Mouse (Mus musculus) spleen, adult 2 months (tissue): ENCODE measurements around the gene Xpnpep2. TPM values are rescaled to one million over a fixed set of nuclear protein-coding genes. Genes with fewer than 3 reads are reported as not detected.

Experiments used
- DNase-seq, 2 experiments: peaks; one replicate each; pipeline versions ENCODE4 v3.0.0 to v3.0.0-alpha.2; 2012 to 2021; ENCODE audit warnings: low spot score in 2 of 2, low read depth in 1 of 2
- H3K27ac ChIP-seq: fragments of 200-500 bp; 2 replicates; pipeline ENCODE4 v1.5.1; 2012; ENCODE audit warnings: low read length, inconsistent platforms; ENCODE audit not compliant: insufficient read depth
- H3K27me3 ChIP-seq: fragments of 200-500 bp; 2 replicates; pipeline ENCODE4 v1.6.1; 2012; ENCODE audit warnings: mild to moderate bottlenecking, moderate library complexity, low read length, inconsistent platforms; ENCODE audit not compliant: control insufficient read depth, insufficient read depth
- H3K36me3 ChIP-seq: fragments of 200-500 bp; 2 replicates; pipeline ENCODE4 v1.6.1; 2012; ENCODE audit warnings: mild to moderate bottlenecking, low read length, inconsistent platforms; ENCODE audit not compliant: control insufficient read depth, insufficient read depth
- H3K4me1 ChIP-seq: fragments of 200-500 bp; 2 replicates; pipeline ENCODE4 v1.6.1; 2011; ENCODE audit warnings: inconsistent platforms; ENCODE audit not compliant: control insufficient read depth, insufficient read depth, insufficient read length
- H3K4me3 ChIP-seq: fragments of 200-500 bp; 2 replicates; pipeline ENCODE4 v1.5.1; 2011; ENCODE audit warnings: mild to moderate bottlenecking, inconsistent platforms; ENCODE audit not compliant: insufficient read depth, insufficient read length; ENCODE audit errors: extremely low read depth
- CTCF ChIP-seq: fragments of 200-500 bp; IDR thresholded peaks from 2 replicates; pipeline ENCODE4 v1.5.1; 2011; ENCODE audit warnings: mild to moderate bottlenecking, inconsistent platforms; ENCODE audit not compliant: insufficient read depth, insufficient read length, insufficient replicate concordance; ENCODE audit errors: extremely low read depth
- POLR2A ChIP-seq: fragments of 200-500 bp; IDR thresholded peaks from 2 replicates; pipeline ENCODE4 v1.6.1; 2011; ENCODE audit warnings: low read depth, low read length, inconsistent platforms
- WGBS: fragments of 180-500 bp; shearing (Covaris S2); methylation state at CpG from one replicate; pipeline ENCODE4 v1.1.7; 2018; 5-methylcytosine and 5-hydroxymethylcytosine counted together
- polyA plus RNA-seq: library from polyadenylated mRNA; depleted of rRNA; stranded (reverse); fragments of >200 nt; gene quantifications from 2 replicates; pipeline ENCODE4 v1.2.3, GENCODE M21; 2012; rRNA removed

Gene Xpnpep2
- polyA plus RNA-seq, 1 experiment: 0.08 TPM

DNA sequence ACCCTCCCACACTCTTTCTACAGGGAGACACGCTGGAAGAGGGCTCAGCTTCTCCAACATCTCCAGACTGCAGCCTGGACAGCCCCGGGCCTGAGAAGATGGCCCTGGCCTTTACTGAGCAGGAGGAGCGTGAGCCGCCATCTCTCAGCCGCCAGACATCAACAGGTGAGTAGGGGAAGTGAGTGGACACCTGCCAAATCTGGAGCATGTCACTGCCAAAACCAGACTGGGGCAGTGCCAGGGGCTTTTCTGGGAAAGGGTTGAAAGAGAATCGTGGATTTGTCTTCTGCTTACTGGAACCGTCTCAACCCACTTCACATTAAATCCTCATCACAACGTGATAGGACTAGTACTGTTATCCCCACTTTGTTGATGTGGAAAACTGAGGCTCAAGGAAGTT lies 48.9 kb downstream of the Xpnpep2 start:
- 87% methylated on average over 8 of the region's 8 CpGs for WGBS
- no peaks in the 10 kb centered on the region for H3K27me3 ChIP-seq
- H3K4me1 ChIP-seq: peaks cover 9% of the 10 kb centered on the region
- H3K27ac ChIP-seq: no peak overlapping the region
- TF ChIP-seq CTCF: no peak
- TF ChIP-seq POLR2A: no peak
- H3K36me3 ChIP-seq: peaks cover 57% of the 10 kb centered on the region
- DNase-seq: no peak
- H3K4me3 ChIP-seq: no peak overlapping the region

GRCm38 (mm10) chrX:48158229-48158919 lies 49.8 kb downstream of the Xpnpep2 start:
- 88% methylated on average over 11 of the region's 11 CpGs for WGBS
- Histone ChIP-seq H3K27ac (no peak overlapping the region; the same call in 1 of the 2 replicates), H3K4me3 (no peak overlapping the region), H3K4me1 (peaks cover 2% of the 10 kb centered on the region; the same call in 1 of the 2 replicates), H3K27me3 (no peaks in the 10 kb centered on the region), H3K36me3 (peaks cover 57% of the 10 kb centered on the region)
- TF ChIP-seq POLR2A: no peak
- no peak for TF ChIP-seq CTCF
- no peak for DNase-seq

- Histone ChIP-seq H3K27me3 (no peaks in the 10 kb centered on the region), H3K4me3 (no peak overlapping the region), H3K27ac (no peak overlapping the region), H3K36me3 (no peaks in the 10 kb centered on the region), H3K4me1 (no peaks in the 10 kb centered on the region)
- DNase-seq: no peak
- TF ChIP-seq CTCF (no peak), POLR2A (no peak)
- 88% methylated on average over 1 of the region's 1 CpGs for WGBS
These were observed 61.4 kb downstream of the Xpnpep2 start for GRCm38 (mm10) chrX:48169892-48170291.

DNA sequence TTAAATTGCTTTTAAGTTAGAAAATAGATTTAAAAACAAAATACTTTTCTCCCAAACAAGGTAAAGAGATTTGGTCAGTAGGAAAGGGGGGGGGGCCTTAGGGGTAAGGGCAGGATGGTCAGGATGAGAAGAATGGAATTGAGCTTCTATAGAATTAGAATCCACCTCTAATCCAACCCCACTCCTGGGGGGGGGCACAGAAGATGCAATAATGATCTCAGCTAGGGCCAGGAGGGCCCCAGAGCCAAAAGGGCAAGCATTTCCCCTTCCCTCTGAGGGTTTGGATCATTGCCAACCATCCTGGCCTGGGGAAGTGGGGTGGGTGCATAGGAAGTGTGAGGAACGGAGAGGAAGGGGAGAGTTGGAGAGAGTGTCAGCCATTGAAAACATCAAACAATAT lies 61.8 kb downstream of the Xpnpep2 start:
- 44% methylated on average over 1 of the region's 1 CpGs for WGBS
- H3K36me3 ChIP-seq: no peaks in the 10 kb centered on the region
- no peak overlapping the region for H3K27ac ChIP-seq
- H3K27me3 ChIP-seq: no peaks in the 10 kb centered on the region
- H3K4me1 ChIP-seq: 0 out of 2 replicates have a peak, but pooled peaks cover under 1% of the 10 kb centered on the region
- no peak overlapping the region for H3K4me3 ChIP-seq
- TF ChIP-seq CTCF: no peak
- TF ChIP-seq POLR2A: no peak
- no peak for DNase-seq

- Histone ChIP-seq H3K27me3 (no peaks in the 10 kb centered on the region), H3K27ac (no peak overlapping the region), H3K4me3 (no peak overlapping the region), H3K36me3 (peaks cover 4% of the 10 kb centered on the region), H3K4me1 (no peaks in the 10 kb centered on the region)
- 84% methylated on average over 6 of the region's 6 CpGs for WGBS
- no peak for DNase-seq
- no peak for TF ChIP-seq CTCF
- TF ChIP-seq POLR2A: no peak
These were observed 73.3 kb downstream of the Xpnpep2 start for GRCm38 (mm10) chrX:48181844-48182243.

- no peak for DNase-seq
- Histone ChIP-seq H3K4me3 (no peak overlapping the region), H3K4me1 (no peaks in the 10 kb centered on the region), H3K27me3 (no peaks in the 10 kb centered on the region), H3K36me3 (peaks cover 2% of the 10 kb centered on the region), H3K27ac (no peak overlapping the region)
- no peak for TF ChIP-seq POLR2A
- TF ChIP-seq CTCF: no peak
- WGBS: 85% methylated on average over 3 of the region's 3 CpGs
These were observed 76.2 kb downstream of the Xpnpep2 start for GRCm38 (mm10) chrX:48184703-48185102.

Other genes with a start within 250 kb of the Xpnpep2 start
- gene Smarca1, start 215.8 kb upstream of the Xpnpep2 start, polyA plus RNA-seq: 0.02 and 0.09 TPM in 2 replicates
- gene Ocrl, start 196.3 kb upstream of the Xpnpep2 start, polyA plus RNA-seq: 3.4 and 4.0 TPM in 2 replicates
- gene Apln, start 73.9 kb upstream of the Xpnpep2 start, polyA plus RNA-seq: 0.33 and 0.34 TPM in 2 replicates
- 100 and 106 TPM in 2 replicates for gene Sash3, start 37.7 kb downstream of the Xpnpep2 start, polyA plus RNA-seq
- 9.7 and 11.2 TPM in 2 replicates for gene Zdhhc9, start 100.2 kb downstream of the Xpnpep2 start, polyA plus RNA-seq
- 2.1 and 2.4 TPM in 2 replicates for gene Utp14a, start 148.1 kb downstream of the Xpnpep2 start, polyA plus RNA-seq
- 3.1 and 3.4 TPM in 2 replicates for gene Bcorl1, start 232.6 kb downstream of the Xpnpep2 start, polyA plus RNA-seq